Mouse (Mus musculus): ENCODE data around the gene AC134908.4.

The AC134908.4 gene

DNA sequence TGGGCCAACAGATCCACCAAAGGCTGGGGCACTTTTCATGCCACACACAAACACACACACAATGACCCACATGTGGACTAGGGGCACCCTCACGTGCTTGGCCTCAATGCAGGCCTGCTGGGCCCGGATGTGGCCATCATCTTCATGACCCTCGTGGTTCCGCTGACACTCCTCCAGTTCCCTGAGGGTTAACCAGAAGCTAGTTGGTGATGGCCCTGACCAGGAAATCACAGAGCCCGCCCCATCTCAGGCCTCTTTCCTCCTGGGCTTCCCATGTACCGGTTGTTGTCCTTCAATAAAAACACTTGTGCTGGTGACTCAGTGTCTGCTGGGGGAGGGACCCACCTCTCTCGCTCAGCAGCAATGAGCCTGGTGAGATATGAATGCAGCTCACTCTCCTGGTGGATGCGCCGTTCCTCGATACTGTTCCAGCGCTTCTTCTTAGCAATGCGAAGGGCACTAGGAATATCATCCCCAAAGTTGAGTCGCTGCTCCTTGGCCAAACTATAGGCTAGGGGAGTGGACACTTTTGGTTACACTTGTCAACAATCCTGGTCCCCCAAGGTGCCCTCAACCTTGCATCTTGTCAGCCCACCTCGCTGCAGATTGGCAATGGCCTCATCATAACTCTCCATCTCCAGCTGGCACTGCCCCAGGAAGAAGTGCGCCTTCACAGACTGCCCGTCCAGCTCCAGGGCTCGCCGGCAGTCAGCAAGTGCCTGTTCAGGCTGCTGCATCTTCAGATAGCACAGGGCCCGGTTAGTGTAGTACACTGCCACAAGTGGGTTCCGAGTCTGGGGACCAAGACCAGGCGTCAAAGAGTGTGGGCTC is 36.2 kb upstream of the AC134908.4 start:
- DNase-seq (ENCODE audit: low spot score) = peak; percentile 68

DNA sequence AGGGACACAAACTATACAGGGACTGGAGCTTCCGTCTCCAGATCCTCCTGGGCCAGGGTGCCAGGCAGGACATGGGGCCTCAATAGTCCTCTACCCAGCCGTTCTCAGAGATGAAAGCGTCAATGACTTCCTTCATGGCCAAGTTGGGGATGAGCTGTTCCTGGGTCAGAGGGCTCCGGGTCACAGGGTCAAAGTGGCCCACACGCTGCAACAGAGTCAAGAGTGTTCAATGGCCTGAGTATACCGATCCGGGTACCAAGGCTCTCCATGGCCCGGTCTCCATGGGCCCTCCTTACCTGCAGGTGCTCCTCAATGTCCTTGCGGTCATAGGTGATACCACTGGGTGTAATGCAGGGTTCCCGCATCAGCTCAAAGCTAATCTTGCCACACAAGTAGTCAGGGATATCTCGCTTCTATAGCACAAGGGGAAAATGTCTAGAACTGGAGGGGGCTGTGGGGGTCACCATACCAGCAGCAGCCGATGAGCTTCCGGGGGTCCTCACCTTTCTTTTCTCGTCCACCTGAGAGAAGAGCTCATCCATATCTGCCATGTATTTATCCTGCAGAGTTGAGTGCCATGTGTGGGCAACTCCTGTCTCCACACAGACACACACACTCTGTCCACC is 35.5 kb upstream of the AC134908.4 start:
- DNase-seq (ENCODE audit: low spot score) = no peak

DNA sequence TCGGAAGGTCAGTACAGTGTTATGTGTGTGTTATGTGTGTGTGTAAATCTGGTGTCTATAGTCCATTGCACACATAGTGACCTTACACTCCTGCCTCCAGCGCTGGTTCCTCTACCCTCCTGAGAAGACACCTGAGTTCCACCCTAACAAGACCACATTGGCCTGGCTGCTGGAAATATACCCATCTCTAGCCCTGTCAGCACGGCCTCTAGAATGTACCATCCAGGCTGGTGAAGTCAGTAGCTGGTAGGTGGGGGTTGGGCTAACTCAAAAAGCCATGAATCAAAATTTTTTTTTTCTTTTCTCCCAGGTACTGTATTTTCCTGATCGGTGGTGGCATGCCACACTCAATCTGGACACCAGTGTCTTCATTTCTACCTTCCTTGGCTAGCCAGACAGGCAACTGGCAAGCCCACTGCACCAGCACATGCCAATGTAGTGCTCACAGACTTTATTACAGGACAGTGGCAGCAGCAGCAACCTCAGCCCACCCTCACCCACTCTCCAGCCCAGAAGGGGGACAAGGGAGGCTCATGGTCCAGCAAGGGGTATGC is 34.8 kb upstream of the AC134908.4 start:
- DNase-seq (ENCODE audit: low spot score) = no peak

DNA sequence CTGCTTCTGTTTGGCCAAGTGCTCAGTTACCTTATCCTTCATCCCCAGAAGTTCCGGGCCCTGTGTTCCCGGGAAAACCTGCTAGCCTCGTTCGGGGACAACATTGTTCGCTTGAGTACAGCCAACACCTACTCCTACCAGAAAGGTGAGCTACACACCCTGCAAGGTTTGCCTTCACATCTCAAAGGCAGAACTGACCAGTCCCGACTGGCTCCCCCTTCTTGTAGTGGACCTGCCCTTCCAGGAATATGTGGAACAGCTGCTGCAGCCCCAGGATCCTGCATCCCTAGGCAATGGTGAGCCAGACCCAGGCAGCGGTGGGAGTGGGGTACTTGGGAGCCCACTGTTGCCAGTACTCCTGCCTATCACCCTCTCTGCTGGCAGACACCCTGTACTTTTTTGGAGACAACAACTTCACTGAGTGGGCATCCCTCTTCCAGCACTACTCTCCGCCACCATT is 34.1 kb upstream of the AC134908.4 start:
- no peak for DNase-seq (ENCODE audit: low spot score)

DNA sequence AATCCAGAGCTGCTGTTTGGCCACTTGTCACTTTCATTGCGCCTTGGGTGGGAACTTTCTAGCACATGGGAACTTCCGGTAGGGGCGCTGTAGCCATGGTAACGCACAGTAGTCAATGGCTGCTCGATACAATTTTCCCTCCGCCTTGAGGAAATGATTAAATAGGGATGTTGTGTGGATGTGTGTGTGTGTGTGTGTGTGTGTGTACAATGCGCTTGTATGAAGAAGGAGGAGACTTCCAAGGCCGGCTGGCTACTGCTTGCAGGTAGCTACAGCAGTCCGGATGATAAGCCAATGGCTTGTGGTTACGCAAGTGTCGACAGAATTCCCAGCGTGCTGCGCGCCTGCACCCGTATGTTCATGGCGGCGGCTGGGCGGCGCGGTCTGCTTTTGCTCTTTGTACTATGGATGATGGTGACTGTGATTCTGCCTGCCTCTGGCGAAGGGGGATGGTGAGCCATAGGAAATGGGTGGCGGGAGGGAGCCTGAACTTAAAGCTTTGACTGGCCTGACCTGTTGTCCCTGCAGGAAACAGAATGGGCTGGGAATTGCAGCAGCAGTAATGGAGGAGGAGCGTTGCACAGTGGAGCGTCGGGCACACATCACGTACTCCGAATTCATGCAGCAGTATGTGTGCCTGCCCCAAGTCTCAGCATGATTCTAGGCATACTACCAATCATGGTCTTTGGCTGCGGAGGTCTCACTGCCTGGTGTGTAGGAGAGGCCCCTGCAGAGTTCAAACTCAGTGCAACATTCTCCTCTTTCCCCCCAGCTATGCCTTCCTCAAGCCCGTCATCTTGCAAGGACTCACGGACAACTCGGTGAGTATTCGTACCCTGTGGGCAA is 33.5 kb upstream of the AC134908.4 start, which contains the start of gene Jmjd8:
Gene Jmjd8, plus strand, starts transcription at position 156 of the 846 bp plus-strand sequence.
- DNase-seq (ENCODE audit: low spot score) = no peak

DNA sequence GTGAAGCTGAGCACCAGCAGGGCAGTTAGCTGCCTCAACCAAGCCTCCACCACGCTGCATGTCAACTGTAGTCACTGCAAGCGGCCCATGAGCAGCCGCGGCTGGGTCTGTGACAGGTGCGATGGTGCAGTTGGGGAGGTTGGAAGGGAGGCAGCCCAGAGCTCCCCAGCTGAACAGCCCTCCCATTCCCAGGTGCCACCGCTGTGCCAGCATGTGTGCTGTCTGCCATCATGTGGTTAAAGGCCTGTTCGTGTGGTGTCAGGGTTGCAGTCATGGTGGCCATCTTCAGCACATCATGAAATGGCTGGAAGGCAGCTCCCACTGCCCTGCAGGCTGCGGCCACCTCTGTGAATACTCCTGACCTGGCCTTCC is 32.8 kb upstream of the AC134908.4 start:
- no peak for DNase-seq (ENCODE audit: low spot score)

DNA sequence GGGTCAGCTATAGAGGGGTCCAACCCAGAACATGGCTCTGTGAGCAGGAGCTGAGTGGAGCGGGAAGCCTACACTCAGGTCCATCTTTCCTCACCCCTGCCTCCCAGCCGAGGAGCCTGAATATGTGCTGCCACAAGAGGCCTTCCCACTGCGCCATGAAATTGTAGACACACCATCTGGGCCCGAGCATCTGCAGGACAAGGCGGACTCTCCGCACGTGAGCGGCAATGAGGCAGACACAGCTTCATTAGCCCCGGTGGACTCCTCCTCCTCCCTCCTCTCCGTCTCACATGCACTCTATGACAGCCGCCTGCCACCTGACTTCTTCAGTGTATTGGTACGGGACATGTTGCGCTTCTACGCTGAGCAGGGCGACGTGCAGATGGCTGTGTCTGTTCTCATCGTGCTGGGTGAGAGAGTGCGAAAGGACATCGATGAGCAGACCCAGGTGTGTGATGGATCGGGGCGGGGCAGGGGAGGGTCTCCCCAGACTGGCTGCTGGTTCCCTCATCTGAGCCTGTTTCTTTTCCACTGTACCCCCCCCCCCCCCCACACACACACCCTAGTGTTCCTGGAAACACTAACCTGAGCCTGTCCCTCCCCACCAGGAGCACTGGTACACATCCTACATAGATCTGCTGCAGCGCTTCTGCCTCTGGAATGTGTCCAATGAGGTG is 32.2 kb upstream of the AC134908.4 start:
- DNase-seq (ENCODE audit: low spot score) = no peak

DNA sequence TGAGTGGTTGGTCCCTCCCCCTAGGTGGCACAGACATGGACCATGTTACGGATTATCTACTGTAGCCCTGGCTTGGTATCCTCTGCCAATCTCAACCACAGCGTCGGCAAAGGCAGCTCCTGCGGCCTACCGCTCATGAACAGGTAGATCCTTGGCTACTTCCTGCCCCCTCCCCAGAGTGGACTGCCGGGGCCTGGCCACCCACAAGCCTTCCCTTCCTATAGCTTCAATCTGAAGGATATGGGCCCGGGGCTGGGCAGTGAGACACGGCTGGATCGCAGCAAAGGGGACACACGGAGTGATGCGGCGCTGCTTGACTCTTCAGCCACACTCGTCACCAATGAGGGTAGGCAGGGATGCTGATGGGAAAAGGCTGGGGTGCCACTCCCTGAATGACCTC is 31.6 kb upstream of the AC134908.4 start:
- DNase-seq (ENCODE audit: low spot score) = no peak

DNA sequence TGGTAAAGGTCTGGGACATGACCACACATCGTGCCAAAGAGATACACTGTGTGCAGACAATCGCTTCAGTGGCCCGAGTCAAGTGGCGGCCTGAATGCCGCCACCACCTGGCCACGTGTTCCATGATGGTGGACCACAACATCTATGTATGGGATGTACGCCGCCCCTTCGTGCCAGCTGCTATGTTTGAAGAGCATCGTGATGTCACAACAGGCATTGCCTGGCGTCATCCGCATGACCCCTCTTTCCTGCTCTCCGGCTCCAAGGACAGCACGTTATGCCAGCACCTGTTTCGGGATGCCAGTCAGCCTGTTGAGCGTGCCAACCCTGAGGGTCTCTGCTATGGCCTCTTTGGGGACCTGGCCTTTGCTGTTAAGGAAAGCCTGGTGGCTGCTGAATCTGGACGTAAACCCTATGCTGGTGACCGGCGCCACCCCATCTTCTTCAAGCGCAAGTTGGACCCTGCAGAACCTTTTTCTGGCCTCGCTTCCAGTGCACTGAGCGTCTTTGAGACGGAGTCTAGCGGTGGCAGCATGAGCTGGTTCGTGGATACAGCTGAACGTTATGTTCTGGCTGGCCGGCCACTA is 30.6 kb upstream of the AC134908.4 start:
- no peak for DNase-seq (ENCODE audit: low spot score)

DNA sequence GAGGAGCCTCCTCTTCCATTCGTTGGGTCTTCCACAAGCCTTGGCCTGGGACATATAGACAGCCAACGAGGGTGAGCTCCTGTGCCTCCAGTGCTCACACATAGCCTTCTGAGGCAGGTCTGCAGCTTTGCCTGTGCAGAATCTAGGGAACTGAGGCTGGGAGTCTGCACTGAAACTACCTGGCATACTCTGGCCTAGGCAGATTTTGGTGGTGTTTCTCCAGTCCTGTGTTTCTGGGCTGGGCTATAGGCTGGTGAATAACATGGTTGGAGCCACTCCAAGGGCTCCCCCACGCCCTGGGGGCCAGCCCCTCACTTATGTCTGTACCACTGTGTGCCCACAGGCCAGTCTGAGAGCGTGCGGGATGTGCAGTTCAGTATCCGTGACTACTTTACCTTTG is 29.9 kb upstream of the AC134908.4 start:
- DNase-seq (ENCODE audit: low spot score) = no peak

DNA sequence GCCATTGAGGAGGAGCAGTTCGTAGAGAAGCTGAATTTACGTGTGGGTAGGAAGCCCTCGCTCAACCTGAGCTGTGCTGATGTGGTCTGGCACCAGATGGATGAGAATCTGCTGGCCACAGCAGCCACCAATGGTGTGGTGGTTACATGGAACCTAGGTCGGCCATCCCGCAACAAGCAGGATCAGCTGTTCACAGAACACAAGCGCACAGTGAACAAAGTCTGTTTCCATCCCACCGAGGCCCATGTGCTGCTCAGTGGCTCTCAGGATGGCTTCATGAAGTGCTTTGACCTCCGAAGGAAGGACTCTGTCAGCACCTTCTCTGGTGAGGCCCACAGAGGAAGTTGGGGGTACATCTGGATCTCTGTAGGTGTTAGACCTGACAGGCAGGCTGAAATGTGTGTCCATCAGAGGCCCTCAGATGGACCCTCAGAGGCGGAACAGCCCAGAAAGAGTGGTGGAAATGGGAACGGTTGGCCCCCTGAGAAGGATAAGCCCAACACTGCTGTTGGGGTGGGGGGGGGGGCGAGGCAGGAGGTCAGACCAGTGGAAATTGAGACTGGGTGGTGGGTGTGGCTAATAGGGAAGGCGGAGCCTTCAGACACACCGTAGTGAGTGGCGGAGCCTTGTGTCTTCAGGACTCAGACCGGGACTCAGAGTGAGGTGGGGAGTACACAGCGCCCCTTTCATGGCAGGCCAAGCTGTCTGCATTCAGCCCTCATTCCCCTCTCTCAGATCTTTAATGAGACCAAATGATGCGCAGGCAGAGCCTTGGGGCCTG is 29.1 kb upstream of the AC134908.4 start:
- no peak for DNase-seq (ENCODE audit: low spot score)

DNA sequence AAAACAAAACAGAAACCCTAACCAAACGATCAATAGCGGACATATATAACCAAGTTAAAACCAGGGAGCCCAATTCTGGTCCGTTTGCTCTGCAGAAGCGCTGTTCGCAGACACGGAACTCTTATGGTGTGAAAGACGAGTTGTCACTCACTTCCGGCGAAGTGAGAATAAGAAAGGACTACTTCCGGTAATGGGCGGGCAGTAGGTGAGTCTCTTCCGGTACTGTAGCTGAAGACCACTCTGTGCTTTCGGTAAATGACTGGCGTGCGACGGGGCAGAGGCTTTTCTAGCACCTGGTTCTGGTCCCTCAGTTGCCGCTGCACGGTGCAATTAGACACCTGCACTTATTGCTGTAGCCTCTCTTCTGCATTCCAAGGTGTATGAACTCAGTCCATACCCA is 28.0 kb upstream of the AC134908.4 start, which contains the start of gene Wdr24:
Gene Wdr24, plus strand, starts transcription at position 176 of the 400 bp plus-strand sequence.
- peak; percentile 92 for DNase-seq (ENCODE audit: low spot score)

DNA sequence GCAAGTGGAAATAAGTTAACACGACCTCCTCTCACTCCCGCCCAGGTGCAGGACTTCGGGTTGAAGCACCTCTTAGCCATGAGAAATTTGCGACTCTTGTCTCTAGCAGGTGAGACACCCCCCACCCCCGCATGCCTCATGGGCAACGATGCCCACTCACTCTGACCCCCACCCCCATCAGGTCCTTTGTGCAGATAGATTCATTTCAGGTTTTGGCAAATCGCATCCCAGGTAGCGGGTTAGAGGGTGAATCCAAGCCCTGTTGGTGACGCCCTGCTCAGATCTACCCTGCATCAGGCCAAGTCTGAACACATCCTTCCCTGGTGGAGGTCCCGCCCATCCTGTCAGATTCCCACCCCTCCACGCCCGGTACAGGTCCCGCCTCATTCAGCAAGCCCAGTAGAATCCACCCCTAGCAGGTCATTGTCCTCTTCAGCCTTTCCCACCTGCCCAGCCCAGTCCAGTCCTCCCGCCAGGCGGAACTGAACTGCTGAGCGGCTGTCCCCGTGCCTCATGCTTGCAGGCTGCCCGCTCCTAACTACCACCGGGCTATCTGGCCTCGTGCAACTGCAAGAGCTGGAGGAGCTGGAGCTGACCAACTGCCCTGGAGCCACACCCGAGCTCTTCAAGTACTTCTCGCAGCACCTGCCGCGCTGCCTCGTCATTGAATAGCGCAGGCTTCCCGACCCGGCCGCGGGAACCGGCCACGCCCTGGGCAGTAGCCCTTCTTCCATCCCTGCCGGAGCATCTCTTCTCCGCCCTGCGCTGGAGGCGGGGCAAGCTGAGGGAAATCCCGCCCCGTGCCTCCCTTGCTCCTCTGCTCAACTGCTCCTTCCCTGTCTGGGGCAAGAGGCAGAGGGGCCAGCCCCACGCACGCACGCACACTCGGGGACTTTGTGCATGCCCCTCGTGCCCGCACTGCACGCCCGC is 23.7 kb upstream of the AC134908.4 start:
- peak; percentile 50 for DNase-seq (ENCODE audit: low spot score)

DNA sequence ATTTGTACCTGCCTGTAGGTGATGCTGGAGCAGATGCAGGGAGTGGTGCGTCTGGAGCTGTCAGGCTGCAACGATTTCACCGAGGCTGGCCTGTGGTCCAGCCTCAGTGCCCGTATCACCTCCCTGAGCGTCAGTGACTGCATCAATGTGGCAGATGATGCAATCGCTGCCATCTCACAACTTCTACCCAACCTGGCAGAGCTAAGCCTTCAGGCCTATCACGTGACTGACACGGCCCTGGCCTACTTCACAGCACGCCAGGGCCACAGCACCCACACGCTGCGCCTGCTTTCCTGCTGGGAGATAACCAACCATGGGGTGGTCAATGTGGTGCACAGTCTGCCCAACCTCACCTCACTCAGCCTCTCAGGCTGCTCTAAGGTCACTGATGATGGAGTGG is 22.2 kb upstream of the AC134908.4 start:
- DNase-seq (ENCODE audit: low spot score) = no peak

DNA sequence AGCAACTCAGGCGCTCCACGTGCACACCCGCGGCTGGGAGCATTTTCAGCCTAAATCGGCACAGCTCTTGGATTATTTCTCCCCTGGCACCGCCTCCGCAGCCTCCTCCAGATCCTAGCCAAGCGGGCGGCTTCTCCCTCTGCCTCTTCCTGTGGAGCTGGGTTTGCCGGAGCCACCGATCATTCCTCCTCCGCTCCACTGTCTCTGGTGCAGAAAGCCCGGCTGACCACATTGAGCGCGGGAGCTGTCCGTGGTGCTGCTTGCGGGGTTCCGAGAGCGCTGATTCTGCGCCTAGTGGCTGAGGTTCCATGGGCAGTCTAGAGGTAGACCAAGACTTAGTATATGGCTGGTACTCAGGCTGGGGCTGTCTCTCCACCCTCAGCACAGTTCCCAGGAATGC is 18.0 kb upstream of the AC134908.4 start:
- DNase-seq (ENCODE audit: low spot score) = no peak

DNA sequence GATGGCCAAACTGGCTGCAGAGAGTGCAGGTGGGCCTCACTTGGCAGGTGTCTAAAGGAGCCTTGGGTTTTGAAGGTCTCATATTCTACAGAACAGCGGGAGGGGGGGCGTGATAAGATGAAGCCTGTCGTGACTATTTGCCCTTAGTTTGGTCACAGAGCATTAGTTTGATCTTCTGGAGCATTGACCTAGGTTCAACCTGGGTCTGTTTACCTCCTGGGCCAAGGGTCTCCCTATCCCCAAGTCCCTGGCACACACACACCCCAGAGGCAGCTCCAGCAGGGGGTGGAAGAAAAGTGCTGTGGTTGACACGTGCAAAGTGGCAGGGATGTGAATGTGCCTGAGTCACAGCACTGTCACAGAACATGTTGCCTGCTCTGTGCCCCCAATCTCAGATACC is 15.4 kb upstream of the AC134908.4 start:
- DNase-seq (ENCODE audit: low spot score) = no peak

DNA sequence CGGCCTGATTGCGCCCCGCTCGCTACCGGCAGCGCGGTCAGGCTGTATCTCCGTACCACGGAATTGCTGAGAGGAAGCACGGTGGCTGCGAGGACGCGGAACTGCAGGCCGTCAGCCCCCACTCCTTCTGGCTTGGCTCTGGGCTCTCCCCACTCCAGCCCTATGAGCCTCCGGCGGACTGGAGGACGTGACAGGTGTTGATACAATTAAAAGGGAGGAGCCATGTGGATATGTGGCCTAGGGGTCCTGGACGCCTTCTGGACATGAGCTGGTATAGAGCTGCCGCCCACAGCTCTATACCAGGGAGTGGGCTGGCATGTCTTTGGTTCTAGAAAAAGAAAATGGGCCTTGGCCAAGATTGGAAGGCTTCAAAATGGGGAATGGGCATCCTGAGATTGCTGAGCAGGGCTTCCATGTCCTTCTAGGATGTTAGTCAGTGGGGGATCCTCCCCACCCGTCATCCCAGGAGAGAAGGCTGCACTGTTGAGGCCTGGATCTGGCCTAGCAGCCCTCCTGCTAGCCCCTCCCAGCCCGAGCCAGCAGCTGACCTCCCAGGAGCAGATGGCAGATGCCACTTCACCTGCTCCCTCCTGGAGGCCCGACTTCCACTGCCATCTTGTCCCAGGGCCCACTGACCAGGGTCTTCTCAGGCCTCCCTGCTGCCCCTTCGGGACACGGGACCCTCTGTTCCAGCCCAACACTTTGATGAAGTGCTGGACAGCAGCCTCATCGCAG is 14.3 kb upstream of the AC134908.4 start:
- DNase-seq (ENCODE audit: low spot score) = peak; percentile 82

DNA sequence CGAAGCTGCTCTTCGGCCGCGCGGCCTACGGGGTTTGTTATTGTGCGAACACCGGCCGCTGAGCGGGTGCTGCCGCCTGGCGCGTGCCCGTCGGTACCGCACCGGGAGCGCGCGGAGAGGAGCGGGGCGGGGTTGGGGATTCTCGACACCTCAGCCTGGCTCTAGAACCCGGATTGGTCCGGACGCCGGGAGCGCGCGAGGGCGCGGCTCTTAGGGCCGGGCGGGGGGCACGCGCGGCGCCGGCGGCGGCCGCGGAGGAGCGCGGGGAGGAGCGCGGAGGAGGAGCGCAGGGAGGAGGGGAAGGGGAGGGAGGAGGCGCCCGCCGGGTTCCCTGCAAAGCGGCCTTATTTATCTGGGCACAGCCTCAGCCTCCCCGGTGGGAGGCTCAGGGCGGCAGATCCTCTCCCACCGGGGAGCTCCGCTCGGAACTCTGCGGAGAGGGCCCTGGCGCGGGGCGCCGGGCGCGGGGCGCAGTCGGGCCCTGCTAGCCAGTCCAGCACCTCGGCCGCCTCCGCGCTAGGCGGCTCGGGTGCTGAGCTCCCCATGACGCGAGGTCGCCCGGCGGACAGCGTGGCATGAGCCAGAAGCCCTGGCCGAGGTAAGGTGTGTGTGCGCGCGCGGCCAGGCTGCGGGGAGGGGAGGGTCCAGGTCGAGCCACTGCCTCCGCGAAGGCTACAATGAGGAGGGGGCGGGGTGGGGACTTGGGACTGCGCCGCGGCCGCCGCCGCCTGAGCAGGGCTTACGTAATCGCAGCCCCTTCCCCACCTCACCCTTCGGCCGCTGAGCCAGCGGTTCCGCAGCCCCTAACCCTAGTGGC is 13.5 kb upstream of the AC134908.4 start, which contains the start of gene Fbxl16:
Gene Fbxl16, plus strand, starts transcription at position 297 of the 817 bp plus-strand sequence.
- DNase-seq (ENCODE audit: low spot score) = peak; percentile 95

All from MN1 (cell line).